Mouse (Mus musculus) gastrocnemius, postnatal 36 days (tissue): ENCODE measurements around the gene Mex3a. TPM values are rescaled to one million over a fixed set of nuclear protein-coding genes. Genes with fewer than 3 reads are reported as not detected.

Experiments
- DNase-seq, 2 experiments: peaks; one replicate each; pipeline ENCODE4 v3.0.0; 2022
- intact Hi-C: fragments of 180-260 bp; cut with DNase I; formaldehyde crosslinking; loops from one replicate; pipeline ENCODE4 v1.15.1; 2025
- long read RNA-seq, 2 experiments: library from polyadenylated mRNA; stranded (forward); transcript quantifications; one replicate each; pipeline ENCODE4 v2.0.0; 2021
- total RNA-seq, 2 experiments: library from RNA; stranded (reverse); gene quantifications; 2 replicates each; pipeline ENCODE4 v1.2.3; 2021

Mex3a gene
- total RNA-seq: under 1 TPM; 0.17 to 0.33 TPM
- long read RNA-seq, experiment 1: 0 reads
- long read RNA-seq, experiment 2: 0 reads

DNA sequence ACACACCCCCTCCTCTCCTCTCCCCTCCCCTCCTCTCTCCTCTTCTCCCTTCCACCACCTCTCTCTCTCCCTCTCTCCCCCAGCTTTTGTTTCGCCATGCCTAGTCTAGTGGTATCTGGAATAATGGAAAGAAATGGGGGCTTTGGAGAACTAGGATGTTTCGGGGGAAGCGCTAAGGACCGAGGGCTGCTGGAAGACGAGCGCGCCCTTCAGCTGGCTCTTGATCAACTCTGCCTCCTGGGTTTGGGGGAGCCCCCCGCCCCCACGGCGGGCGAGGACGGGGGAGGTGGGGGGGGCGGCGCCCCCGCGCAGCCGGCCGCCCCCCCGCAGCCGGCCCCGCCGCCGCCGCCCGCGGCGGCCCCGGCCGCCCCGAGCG, at the start of gene Mex3a:
Gene Mex3a, plus strand, starts transcription at position 97 of the 376 bp plus-strand sequence.
- intact Hi-C loops: no loop called here
- DNase-seq: no peak

DNA sequence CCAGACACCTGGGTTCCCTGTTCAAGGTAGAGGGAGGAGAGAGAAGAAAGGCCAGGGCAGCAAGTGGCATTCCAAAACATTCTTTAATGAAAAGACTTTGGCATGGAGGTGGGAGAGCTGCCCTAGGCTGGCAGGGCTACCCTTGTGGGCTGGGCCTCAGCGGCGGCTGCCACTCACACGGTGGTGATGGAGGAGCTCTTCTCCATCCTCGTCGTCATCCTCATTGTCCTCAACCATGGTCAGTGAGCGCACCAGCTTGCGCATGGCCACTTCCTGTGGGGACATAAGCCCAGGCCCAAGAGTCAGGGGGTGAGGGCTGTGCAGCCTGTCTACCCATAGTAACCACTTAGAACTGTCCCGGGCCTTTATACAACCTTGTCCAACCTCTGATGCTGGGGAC, 49.1 kb upstream of the Mex3a start:
- DNase-seq: no peak
- intact Hi-C loops: loop anchor here (1.0 kb wide), 1 partner anchor 38 kb away; no protein-coding TSS in a partner anchor

DNA sequence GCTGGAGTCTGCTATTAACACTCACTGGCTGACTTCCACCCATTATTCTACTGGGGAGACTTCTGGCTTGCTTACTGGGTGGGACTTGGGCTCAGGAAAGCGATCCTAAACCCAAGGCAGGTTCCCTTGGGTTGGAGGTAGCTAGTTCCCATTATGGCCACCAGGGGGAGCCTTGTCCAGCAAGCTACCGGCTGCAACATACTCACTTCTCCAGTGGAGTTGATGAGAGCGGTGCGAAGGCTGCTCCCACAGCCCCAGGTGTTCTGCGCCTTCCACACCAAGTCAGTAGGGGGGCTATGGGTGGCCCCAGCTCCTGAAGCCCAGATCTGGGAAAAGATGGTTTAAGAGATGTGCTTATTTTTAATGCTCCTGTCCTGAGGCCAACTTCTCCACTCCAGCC, 48.6 kb upstream of the Mex3a start:
- DNase-seq: peak; percentile 55 to 73
- intact Hi-C loops: loop anchor here (1.0 kb wide), 1 partner anchor 38 kb away; no protein-coding TSS in a partner anchor

DNA sequence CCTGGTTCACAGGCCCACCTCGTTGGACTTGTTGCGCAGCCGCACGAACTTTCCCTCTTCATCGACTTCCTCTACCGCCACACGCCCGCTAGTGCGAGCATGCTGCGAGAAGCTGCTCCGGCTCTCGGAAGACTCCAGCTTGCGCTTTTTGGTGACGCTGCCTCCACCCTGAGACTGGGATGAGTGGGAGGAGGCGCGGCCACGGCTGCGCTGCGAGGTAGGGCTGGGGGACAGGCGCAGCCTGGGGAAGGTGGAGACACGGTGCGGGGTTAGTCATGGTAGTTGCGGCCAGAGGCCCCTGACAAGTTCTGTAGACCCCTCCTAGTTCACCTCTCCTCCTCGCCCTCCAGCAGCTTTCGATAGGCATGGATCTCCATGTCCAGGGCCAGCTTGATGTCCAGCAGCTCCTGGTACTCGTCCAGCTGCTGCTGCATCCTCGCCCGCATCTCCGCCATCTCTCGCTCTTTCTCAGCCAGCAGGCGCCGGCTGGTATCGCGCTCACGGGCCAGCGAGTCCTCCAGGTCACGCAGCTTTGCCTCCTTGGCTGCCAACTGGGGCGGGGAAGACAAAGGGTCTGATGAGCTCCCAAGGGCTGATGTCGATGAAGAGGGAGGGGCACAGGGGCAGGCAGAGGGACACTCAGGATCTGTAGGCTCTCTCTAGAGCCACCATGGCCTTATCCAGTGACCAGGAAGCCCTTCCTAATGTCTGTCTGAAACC, 47.4 kb upstream of the Mex3a start:
- intact Hi-C loops: no loop called here
- DNase-seq: no peak

DNA sequence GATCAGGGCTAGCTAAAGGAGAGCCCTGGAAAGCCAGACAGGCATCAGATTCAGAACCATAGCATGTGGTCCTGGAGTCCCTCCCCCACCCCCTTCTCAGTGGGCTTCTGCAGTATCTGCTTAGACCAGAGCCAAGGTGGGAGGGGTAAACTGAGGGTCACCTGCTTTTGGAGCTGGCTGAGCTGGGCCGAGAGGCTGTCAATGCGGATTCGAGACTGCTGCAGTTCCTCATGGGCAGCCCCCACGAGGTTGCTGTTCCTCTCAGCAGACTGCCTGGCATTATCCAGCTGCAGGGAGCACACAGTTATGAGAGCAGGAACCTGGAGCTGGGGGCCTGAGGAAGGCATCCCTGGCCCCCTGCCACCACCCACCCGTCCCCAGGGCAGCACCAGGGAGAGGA, 46.2 kb upstream of the Mex3a start:
- DNase-seq: no peak
- intact Hi-C loops: loop anchor here (2.0 kb wide), 1 partner anchor 65 kb away; no protein-coding TSS in a partner anchor

DNA sequence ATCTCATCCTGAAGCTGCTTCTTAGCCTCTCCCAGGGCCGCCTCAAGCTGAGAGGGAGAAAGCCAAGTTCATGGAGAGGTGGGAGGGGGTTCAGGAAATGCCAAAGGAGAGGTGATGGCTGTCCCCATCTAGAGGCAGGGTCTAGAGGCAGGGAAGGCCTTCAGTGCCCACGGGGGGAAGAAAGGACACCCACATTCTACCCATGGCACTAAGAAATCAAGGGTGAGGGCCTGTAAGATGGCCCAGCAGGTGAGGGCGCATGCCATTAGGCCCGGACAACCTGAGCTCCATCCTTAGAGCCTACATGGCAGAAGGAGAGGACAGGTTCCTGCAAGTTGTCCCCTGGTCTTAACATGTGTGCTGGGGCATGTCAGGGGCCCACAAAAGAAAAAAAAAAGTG, 45.3 kb upstream of the Mex3a start:
- no peak for DNase-seq
- intact Hi-C loops: loop anchor here (1.0 to 2.0 kb wide), 2 partner anchors 36 to 64 kb away; no protein-coding TSS in a partner anchor

DNA sequence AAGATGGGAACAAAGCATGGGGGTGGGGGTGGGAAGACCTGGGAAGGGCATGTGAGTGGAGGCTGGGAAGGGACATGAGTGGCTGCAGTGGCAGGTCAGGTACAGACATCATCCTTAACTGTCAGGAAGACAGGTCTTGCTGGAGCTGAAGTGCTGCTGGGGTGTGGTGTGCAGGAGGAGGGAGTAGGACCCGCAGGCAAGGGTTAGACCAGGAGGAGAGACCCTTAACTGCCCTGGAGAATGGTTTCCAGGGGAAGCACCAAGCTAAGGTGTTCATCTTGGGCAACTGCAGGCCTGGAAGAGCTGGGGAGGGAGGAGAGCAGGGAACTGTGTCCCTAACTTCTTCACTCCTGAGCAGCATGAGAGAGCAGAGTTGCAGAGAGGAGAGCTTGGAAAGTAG, 44.8 kb upstream of the Mex3a start:
- intact Hi-C loops: loop anchor here (1.0 to 2.0 kb wide), 2 partner anchors 36 to 63 kb away; no protein-coding TSS in a partner anchor
- DNase-seq: no peak

DNA sequence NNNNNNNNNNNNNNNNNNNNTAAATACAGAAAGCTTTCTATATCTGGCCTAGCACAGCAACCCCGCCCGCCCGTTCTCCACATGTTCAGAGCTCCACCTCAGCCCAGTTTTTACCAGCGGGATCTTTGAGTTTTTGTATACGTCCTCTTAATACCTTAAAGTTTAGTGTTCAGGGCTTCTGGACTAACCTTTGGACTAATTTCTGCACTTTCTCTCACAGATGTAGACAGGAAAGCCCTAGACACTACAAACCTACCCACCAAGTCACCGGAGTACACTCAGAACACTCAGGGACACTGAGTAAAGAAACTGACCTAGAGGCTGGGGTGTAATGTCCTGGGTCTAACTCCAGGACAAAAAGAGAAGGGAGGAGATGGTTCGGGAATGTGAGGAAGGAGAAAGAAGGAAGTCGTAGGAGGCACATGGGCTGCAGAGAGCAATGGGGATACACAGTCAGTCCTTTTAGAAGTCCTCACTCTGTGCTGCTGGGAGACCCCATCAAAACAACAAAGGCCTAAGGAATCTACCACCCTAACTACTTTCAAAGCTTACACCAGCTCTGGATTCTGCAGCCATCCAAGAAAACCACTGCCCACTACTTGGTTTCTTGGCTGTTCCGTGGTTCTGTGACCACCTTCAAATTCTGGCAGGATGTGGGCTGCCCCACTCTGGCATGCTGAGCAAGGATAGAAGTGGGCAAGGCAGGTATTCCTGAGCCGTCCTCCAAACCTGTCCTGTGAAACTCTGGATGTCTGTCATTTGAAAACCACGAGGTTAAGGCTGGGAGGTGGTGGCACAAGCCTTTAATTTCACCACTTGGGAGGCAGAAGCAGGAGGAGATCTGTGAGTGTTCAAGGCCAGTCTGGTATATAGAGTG, 38.3 kb upstream of the Mex3a start:
- intact Hi-C loops: no loop called here
- no peak for DNase-seq

DNA sequence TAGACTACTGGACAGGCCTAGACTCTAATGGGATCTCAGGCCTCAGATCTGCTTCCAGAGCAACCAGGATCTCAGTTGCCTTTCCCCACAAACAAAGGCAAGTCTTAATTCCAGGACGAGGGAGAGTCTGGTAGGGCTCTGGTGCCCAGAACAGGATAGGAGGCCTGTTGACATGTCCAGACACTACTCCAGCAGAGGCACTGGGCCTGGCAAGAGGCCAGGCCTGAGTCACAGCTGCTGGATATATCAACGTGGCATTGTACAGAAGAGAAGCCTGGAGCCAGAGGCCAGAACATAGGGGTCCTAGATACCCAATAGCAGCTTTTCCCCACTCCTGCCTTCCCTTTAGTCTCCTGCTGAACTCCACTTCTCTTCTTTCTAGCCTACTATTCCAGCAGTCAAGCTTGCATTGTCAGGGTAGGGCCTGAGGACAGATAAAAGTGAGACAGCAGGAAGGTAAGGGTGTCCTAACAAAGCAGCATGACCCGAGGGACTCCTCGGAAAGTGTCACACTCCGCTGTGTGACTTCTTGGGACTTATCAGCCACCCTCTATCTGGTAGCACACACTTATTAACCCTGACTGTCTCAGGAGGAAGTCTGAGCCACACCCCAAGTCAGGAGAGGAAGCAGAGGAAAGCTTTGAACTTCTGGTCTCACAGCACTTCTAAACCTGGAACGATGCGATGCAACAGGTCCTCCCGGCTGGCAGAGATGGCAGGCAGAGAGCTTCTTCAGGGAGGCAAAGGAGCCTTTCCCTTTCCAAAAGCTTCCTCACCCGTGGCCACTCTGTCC, 37.2 kb upstream of the Mex3a start:
- intact Hi-C loops: no loop called here
- DNase-seq: peak; percentile 64 to 74

DNA sequence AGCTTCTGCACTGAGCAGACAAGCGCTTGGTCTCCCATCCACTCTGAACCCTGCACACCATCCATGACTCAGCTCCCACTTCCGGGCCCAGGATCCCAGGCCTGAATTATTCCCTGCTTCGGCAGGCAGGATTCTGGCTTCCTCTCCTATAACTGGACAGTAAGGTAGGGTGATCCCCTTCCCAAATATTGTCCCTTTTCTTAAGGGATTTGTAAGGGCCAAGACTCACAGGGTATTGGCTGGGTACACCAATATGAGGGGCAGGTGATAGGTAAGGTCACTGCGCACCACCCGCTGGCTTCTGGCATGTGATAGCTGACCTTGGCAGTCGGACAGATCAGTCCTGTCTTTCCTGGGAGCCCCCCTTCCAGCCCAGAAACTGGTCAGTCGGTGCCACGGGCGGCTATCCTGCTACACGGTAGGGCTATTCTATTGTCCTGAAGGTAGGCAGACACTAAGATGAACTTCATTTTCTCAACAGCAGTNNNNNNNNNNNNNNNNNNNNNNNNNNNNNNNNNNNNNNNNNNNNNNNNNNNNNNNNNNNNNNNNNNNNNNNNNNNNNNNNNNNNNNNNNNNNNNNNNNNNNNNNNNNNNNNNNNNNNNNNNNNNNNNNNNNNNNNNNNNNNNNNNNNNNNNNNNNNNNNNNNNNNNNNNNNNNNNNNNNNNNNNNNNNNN, 36.3 kb upstream of the Mex3a start:
- DNase-seq: no peak
- intact Hi-C loops: no loop called here

DNA sequence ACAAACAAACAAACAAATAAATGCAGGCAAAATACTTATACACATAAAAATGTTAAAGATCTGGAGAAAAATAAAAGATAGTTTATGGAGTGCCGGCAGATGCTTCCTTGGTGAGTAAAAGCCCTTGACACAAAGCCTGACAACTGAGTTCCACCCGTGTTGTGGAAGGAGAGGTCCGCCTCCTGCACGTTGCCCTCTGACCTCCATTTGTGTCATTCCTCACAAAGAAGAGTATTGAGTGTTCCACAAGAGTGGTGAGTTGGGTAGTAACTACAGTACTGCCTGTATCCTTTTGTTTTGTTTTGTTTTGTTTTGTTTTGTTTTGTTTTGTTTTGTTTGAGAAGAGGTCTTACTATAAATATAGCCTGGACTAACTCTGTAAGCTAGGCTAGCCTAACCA, 32.6 kb upstream of the Mex3a start:
- intact Hi-C loops: no loop called here
- DNase-seq: no peak

DNA sequence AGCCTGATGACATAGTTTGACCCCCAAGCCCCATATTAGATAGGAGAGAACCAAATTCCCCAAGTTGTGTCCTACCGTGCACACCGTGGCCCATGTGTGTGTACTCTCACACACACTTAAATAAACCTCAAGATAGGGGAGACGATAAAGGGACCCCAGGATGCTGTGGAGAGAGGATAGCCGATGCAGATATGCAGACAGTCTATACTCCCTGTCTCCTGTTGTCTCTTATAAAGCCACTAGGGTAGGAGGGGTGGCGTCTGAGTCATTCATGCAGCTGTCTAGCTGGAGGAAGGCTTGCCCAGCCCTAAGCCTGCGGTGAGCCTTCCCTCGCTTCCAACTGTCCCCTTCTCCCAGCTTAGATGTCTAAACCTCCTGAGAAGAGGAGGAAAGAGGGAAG, 32.1 kb upstream of the Mex3a start:
- intact Hi-C loops: no loop called here
- DNase-seq: no peak

DNA sequence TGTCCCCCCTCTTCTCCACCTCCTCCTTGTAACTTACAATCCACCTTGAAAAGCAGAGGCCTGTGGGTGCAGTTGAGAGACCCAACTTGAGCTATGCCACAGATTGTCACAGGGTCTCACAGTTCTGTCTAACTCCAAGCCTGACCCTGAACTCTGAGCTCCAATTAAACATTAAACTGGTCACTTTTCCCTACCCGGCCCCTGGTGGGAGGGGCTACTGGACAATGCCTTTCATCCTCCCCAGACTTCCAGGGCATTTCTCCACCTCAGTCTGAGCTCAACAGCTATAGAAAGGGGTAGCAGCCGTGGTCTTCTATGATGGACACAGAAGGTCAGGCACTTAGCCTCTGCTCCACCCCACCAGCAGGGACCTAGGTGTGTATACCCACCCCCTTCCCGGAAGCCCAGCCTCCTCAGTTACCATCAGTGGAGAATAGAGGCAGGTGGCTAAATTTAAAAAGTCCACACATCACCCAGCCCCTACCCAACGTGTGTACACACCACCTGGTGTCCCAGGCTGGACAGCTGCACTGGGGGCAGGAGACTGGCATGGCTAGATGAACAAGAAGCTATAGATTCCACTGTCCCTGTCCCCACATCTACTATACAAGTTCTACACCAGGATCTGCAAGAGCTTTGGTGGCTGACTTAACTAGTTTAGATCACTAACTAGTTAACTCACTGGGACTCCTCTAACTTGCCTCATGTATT, 31.4 kb upstream of the Mex3a start:
- intact Hi-C loops: no loop called here
- no peak for DNase-seq

DNA sequence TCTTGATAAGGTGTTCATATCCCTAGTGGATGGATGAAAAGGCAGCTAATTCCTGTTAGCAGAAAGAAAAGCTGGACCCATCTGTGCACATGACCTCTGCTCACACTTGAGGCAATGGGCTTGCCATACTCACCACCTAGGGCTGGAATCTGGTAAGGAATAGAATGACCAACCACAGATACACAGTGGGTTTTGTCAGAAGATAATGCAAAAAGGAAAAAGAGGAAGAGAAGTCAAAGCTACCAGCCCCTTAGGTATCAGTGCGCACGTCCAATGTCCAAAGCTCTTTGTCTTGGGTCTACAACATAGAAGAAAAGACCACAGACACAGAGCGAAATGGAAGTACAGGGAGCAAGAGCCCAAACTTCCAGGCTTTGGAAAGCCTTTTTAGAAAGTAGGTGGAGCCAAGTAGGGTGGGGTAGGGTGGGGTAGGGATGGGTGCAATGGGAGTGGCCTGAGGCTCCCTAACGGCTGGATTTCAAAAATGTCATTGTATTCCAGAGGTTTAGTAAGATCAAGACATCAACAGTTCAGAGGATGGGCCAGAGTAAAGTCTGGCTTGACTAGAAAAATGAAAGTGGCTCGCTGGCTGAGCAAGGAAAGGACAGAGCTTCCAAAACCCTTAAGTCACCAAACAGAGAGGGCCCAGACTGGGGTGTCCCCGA, 30.7 kb upstream of the Mex3a start:
- DNase-seq: no peak
- intact Hi-C loops: no loop called here

DNA sequence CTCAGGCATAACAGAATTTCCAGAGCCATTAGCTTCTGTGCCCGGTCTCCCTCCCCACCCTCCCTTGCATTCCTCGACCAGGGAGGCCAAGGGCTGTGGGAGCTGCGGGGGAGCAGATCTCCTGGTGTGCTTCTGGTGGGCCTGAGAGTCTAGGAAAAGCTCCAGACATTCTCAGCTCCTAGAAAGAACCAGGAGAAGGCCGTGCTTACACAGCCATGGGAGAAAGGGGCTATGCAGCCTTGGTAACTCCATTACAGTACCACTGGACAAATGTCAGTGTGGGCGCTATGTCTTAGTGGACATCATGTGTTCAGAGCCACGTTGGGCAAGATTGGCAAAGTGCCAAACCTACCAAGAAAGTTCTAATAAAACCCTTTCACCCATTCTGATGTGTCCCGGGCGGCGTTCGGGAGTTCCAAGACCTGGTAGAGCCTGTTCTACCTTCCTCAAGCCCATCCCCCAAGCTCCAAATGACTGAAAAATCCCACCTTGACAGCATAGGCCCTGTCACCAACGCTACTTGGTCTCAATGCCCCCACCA, 30.1 kb upstream of the Mex3a start:
- intact Hi-C loops: no loop called here
- peak in 1 of 2 experiments; percentile 44 for DNase-seq

DNA sequence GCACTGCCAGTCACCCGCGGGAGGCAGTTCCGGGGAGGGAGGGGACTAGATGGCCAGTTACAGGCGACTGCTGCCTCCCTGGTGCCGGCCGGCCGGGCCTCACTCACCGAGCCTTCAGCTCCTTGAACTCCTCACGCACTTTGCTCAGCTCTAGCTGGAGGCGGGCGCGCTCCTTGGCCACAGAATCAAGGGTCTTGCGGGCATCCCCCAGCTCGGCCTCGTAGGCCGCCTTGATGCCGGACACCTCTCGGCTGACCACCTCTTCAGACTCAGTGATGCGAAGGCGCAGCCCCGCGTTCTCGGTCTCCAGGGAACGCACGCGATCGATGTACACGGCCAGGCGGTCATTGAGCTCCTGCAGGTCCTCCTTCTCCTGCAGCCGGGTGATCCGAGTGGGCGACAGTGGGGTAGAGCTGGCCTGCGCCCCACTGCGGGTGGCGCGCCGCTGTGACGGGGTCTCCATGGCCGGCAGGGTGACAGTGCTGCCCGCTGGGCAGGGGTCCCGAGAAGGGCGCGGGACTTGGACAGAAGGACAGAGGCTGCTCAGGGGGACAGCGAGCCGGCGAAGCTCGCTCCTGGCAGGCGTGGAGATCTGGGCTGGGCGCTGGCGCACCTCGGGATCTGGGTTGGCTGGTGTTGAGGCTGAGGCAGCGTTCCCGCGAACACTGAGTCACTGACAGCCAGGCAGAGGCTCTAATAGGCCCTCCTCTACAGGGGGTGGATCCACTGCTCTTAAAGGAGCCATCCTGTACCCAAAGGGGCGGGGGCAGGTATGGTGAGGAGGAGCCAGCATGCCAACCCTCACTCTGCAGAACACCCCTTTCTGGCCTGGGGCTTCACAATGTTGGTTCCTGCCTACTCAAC, 29.3 kb upstream of the Mex3a start:
- peak; percentile 92 to 95 for DNase-seq
- intact Hi-C loops: no loop called here

DNA sequence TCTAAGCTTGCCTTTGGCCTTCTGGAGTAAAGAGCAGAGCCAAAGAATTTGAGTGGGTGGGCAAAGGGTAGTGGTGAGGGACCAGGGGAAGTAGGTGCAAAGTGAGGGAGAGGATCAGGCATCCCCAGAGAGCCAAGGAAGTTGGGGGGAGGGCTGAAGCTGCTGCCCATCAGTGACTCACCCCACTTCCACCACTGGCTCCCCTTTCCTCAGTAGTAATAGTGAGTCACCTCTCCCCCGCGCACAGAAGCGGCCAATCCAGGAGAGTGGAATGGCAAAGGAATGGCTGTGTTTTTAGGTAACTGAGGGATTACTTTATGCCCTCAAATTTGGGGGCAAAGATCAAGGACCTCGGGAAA, 28.7 kb upstream of the Mex3a start:
- DNase-seq: no peak
- intact Hi-C loops: no loop called here
